Mouse (Mus musculus) lung, embryonic 14.5 days (tissue): Measurements from ENCODE around the gene Acaa1b. TPM values are rescaled to one million over a fixed set of nuclear protein-coding genes. Genes with fewer than 3 reads are reported as not detected.

Experiments
- ATAC-seq: fragments of 200-750 bp; cut with Nextera tagmentation; 2 replicates; pipeline ENCODE4 v1.8.0; 2017; ENCODE audit warnings: mild to moderate bottlenecking, moderate TSS enrichment, moderate library complexity; ENCODE audit not compliant: insufficient read depth
- DNase-seq: peaks from one replicate; pipeline ENCODE4 v3.0.0-alpha.2; 2015
- H3K27ac ChIP-seq: fragments of 300-500 bp; sonication (generic); 2 replicates; pipeline ENCODE4 v1.5.1; 2014; ENCODE audit warnings: low read depth, mild to moderate bottlenecking, moderate library complexity
- H3K27me3 ChIP-seq: fragments of 300-500 bp; sonication (generic); 2 replicates; pipeline ENCODE4 v1.6.1; 2014; ENCODE audit warnings: low read length, control low read depth; ENCODE audit not compliant: insufficient read depth
- H3K36me3 ChIP-seq: fragments of 300-500 bp; sonication (generic); 2 replicates; pipeline ENCODE4 v1.6.1; 2014; ENCODE audit warnings: control low read depth; ENCODE audit not compliant: insufficient read depth
- H3K4me1 ChIP-seq: fragments of 300-500 bp; sonication (generic); 2 replicates; pipeline ENCODE4 v1.6.1; 2014; ENCODE audit warnings: antibody characterized with exemption, control low read depth; ENCODE audit not compliant: insufficient read depth
- H3K4me2 ChIP-seq: fragments of 300-500 bp; sonication (generic); 2 replicates; pipeline ENCODE4 v1.6.1; 2014; ENCODE audit warnings: mild to moderate bottlenecking
- H3K4me3 ChIP-seq: fragments of 300-500 bp; sonication (generic); 2 replicates; pipeline ENCODE4 v1.5.1; 2014; ENCODE audit warnings: low read depth, low read length
- H3K9ac ChIP-seq: fragments of 300-500 bp; sonication (generic); 2 replicates; pipeline ENCODE4 v1.6.1; 2014
- H3K9me3 ChIP-seq: fragments of 300-500 bp; sonication (generic); 2 replicates; pipeline ENCODE4 v1.6.1; 2016; ENCODE audit warnings: low read depth, low read length, control low read depth
- CTCF ChIP-seq: IDR thresholded peaks from 2 replicates; pipeline ENCODE4 v1.5.1; 2016; ENCODE audit warnings: antibody characterized with exemption, low read depth
- WGBS: fragments of 180-500 bp; shearing (Covaris S2); extraction: QIAGEN DNeasy Blood & Tissue Kit; methylation state at CpG from one replicate; pipeline ENCODE4 v1.1.7; 2014; 5-methylcytosine and 5-hydroxymethylcytosine counted together
- polyA plus RNA-seq: library from polyadenylated mRNA; unstranded; fragments of >200 nt; fragmentation: Nextera tagmentation; extraction: Ambion mirVana; gene quantifications from 2 replicates; pipeline ENCODE4 v1.2.1, GENCODE M21; 2014

The Acaa1b gene
- polyA plus RNA-seq, 1 experiment from 2014 or later: 0.92 TPM

DNA sequence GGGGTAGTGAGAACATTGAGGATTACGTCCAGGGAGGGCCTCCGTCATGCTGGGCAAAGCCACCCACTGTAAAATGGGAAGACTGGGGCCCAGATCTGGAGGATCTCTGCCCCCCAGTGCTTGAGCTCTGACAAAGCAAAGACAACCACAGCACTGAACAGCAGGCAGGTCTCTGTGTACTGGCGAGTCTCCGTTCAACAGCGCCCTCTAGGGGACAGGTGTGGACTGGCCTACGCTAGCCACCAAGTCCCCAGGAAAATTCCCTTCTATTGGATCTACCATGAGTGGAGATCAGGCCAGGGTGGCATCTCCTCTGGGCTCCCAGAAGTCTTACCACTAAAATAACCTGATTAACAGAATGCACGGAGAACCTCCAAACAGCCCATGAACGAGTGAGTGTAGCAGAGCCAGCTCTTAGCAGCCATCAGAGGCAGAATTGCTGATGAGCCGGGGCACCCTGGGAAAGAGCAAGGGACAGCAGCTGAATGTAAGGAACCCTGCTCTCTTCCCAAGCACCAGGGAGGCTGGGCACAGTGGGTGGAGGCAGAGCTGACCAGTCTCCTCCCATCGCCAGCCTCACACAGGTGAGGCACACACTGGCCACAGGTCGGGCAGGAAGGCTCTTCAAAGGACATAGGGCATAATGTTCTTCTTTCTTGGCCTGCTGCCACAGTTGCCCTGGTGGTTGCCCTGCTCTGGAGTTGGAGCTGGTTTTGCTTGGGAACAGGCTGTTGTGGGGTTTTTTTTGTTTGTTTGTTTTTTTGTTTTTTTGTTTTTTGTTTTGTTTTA lies 35.5 kb upstream of the Acaa1b start:
- H3K4me2 ChIP-seq: no peak overlapping the region
- H3K27ac ChIP-seq: no peak overlapping the region
- peak; percentile 79 for TF ChIP-seq CTCF
- WGBS: 33% methylated on average over 11 of the region's 11 CpGs
- H3K9me3 ChIP-seq: no peaks in the 10 kb centered on the region
- DNase-seq: peak; percentile 69
- no peaks in the 10 kb centered on the region for H3K36me3 ChIP-seq
- ATAC-seq: no peak
- no peaks in the 10 kb centered on the region for H3K27me3 ChIP-seq
- H3K4me3 ChIP-seq: no peak overlapping the region
- no peaks in the 10 kb centered on the region for H3K4me1 ChIP-seq
- H3K9ac ChIP-seq: no peak overlapping the region

DNA sequence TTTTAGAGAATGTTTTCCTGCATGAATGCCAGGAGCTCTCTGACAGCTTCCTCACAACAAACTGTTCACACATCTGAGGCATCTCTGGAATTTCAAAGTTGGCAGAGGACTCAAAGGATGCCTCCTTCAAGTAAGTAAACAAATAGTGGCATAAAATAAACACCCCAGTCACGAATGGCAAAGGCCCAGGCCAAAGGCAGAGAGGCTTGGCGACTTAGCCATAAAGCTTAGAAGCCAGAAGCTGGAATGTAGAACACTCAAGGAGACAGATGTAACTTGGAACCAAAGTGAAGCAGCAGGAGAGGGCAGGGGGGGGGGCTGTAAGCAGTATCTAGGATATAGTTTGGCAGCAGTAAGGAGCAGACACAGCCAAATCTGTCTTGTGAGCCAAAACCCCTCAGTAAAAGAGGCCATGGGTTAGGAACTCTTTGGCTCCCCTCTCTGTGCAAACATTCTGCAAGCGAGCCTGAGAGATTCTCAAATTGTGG lies 24.4 kb upstream of the Acaa1b start:
- peak; percentile 89 for DNase-seq
- H3K36me3 ChIP-seq: no peaks in the 10 kb centered on the region
- H3K9me3 ChIP-seq: no peaks in the 10 kb centered on the region
- TF ChIP-seq CTCF: no peak
- H3K4me2 ChIP-seq: no peak overlapping the region
- no peak overlapping the region for H3K4me3 ChIP-seq
- no peaks in the 10 kb centered on the region for H3K27me3 ChIP-seq
- H3K9ac ChIP-seq: no peak overlapping the region
- H3K4me1 ChIP-seq: 0 out of 2 replicates have a peak, but pooled peaks cover 10% of the 10 kb centered on the region
- 6% methylated on average over 3 of the region's 3 CpGs for WGBS
- H3K27ac ChIP-seq: no peak overlapping the region
- peak; percentile 79 for ATAC-seq

DNA sequence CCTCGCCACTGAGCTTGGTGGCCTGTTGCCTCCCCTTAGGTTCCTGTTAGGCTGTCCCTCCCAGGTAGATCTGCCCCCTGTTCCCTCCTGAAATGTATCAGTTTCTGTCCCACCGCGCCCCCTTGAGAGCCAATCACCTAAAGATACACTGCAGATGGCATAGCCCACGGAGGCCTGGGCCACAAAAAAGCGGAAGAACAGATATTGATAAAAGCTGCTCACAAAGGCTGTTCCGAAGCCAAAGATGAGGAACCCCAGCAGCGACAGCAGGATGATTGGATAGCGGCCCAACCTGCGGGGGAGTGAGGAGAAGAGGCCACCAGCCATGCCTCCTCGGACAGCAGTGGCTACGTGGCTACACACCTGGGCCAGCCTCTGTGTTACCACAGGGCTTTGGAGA lies 22.4 kb upstream of the Acaa1b start:
- Histone ChIP-seq H3K27ac (no peak overlapping the region), H3K36me3 (no peaks in the 10 kb centered on the region), H3K27me3 (no peaks in the 10 kb centered on the region), H3K9me3 (no peaks in the 10 kb centered on the region), H3K4me1 (0 out of 2 replicates have a peak, but pooled peaks cover 10% of the 10 kb centered on the region), H3K9ac (no peak overlapping the region), H3K4me2 (no peak overlapping the region), H3K4me3 (no peak overlapping the region)
- TF ChIP-seq CTCF: no peak
- no peak for DNase-seq
- WGBS: 84% methylated on average over 11 of the region's 11 CpGs
- ATAC-seq: no peak

DNA sequence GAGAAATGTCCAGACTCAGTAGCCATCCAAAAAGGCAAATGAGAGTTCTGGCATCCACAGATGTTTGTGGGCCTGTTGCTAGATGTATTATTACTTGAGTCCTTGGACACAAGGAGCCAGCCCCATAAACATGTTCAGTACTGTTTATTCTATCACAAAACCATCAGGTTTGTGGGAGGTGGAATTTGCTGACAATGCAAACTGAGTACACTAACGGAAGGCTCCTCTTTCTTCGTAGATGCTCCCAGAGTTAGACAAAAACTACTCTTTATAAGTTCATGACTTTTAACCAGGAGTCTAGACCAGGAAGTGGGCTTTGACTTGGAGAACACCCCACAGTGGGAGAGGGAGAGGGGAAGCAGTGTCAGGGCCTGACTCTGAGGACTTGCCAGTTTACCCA lies 10.7 kb upstream of the Acaa1b start:
- no peak overlapping the region for H3K27ac ChIP-seq
- 90% methylated on average over 2 of the region's 2 CpGs for WGBS
- H3K36me3 ChIP-seq: no peaks in the 10 kb centered on the region
- H3K4me1 ChIP-seq: no peaks in the 10 kb centered on the region
- no peak overlapping the region for H3K4me3 ChIP-seq
- no peaks in the 10 kb centered on the region for H3K9me3 ChIP-seq
- no peak for TF ChIP-seq CTCF
- ATAC-seq: no peak
- H3K27me3 ChIP-seq: no peaks in the 10 kb centered on the region
- H3K4me2 ChIP-seq: no peak overlapping the region
- DNase-seq: no peak
- no peak overlapping the region for H3K9ac ChIP-seq

DNA sequence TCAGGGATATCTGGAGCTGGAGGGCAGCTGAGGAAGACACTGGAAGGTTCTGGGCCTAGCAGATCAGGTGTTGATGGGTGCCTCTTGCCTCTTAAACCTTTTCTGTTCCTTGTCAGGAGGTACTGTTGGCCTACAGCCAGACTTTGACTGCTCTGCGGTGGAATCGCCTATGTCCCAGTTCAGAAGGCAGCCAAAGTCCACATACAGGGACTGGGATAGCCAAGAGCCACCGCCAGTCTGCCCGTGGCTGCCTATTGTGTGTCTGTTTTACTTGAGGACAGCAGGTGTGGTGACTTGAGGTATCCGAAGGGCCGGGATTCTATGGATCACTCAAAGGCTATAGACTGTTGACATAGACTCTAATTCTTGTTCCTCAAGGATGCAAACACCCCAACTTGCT lies 8.7 kb upstream of the Acaa1b start:
- Histone ChIP-seq H3K9me3 (no peaks in the 10 kb centered on the region), H3K4me3 (no peak overlapping the region), H3K4me1 (no peaks in the 10 kb centered on the region), H3K27me3 (no peaks in the 10 kb centered on the region), H3K36me3 (no peaks in the 10 kb centered on the region), H3K4me2 (no peak overlapping the region), H3K9ac (no peak overlapping the region), H3K27ac (no peak overlapping the region)
- 88% methylated on average over 6 of the region's 6 CpGs for WGBS
- TF ChIP-seq CTCF: no peak
- no peak for DNase-seq
- no peak for ATAC-seq

DNA sequence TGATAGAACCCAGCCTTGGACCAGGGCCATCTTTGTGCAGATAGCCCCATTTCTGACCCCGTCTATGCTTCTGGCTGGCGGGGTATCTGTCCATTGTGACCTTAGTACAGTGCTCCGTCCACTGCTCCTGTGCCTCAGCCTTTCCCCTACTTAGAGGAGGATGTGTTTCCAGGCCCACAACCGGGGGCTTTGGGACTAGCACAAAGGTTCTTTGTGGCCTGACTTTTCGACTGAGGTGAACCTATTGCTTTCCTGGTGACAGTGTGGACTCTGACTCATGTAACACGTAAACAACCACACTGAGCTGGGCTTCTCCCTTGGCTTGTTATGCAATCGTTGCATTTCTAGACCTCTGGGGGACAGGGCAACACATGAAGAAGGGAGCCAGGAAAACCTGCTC lies 7.8 kb upstream of the Acaa1b start:
- Histone ChIP-seq H3K36me3 (no peaks in the 10 kb centered on the region), H3K27me3 (no peaks in the 10 kb centered on the region), H3K9me3 (no peaks in the 10 kb centered on the region), H3K4me2 (no peak overlapping the region), H3K4me1 (no peaks in the 10 kb centered on the region), H3K9ac (no peak overlapping the region), H3K27ac (no peak overlapping the region), H3K4me3 (no peak overlapping the region)
- 81% methylated on average over 7 of the region's 7 CpGs for WGBS
- no peak for ATAC-seq
- TF ChIP-seq CTCF: no peak
- DNase-seq: no peak

DNA sequence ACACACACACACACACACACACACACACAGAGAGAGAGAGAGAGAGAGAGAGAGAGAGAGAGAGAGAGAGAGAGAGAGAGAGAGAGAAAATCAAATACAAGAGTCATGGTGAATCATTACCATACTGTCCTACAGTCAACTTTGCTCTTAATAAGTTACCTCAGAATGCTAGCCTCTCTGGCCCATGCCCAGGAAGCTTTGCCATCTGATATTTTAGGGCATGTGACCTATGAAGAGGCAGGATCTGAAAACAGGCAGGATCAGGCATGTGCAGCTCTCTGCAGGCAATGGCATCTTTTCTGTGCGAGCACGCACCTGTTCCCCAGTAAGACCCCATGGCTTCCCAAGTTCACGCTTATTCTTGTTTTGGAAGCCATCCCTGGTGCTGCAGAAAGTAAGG lies 3.8 kb upstream of the Acaa1b start:
- Histone ChIP-seq H3K9me3 (no peaks in the 10 kb centered on the region), H3K4me3 (no peak overlapping the region), H3K4me2 (no peak overlapping the region), H3K36me3 (no peaks in the 10 kb centered on the region), H3K27ac (no peak overlapping the region), H3K27me3 (peaks cover 2% of the 10 kb centered on the region; the same call in 1 of the 2 replicates), H3K9ac (no peak overlapping the region), H3K4me1 (no peaks in the 10 kb centered on the region)
- DNase-seq: no peak
- ATAC-seq: no peak
- no peak for TF ChIP-seq CTCF
- 79% methylated on average over 3 of the region's 3 CpGs for WGBS
